Mouse (Mus musculus) liver, embryonic 14.5 days (tissue): ENCODE data around the gene Raet1d.
"Not testable (repeated sequence)": the region's sequence is repeated elsewhere in the genome, so short reads cannot be mapped to it uniquely, and the experiment has no call there.

ENCODE experiments used
- CTCF ChIP-seq: IDR thresholded peaks from 2 replicates; pipeline ENCODE4 v1.5.1; 2016; ENCODE audit warnings: antibody characterized with exemption, low read depth, control low read depth
- EP300 ChIP-seq: IDR thresholded peaks from 2 replicates; pipeline ENCODE4 v1.6.1; 2016; ENCODE audit warnings: antibody characterized with exemption, low read depth

DNA sequence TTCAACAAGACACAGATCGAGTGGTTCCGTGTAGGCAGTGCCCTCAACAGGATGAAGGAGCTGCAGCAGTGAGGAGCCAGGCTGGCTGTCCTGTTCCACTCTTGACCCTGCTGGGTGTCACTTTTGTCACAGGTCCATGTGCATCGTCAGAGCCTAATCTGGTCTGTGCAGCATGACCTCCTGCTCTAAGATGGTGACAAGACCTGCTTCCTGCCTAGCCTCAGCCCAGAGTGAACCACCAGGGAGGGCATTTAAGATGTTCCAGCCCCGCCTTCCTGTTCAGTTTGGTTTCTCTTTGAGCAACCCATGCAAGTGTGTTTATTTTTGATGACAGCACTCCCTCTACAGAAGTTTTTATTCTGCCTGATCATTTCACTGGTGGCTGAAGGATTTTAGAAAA lies 14.6 kb upstream of the Raet1d start:
- TF ChIP-seq CTCF, EP300: not testable (repeated sequence)
